Mouse (Mus musculus) intestine, embryonic 14.5 days (tissue): Measurements from ENCODE around the gene Olig2. TPM values are rescaled to one million over a fixed set of nuclear protein-coding genes. Genes with fewer than 3 reads are reported as not detected.

Experiments used
- ATAC-seq: fragments of 200-750 bp; cut with Nextera tagmentation; replicated peaks from 2 replicates; pipeline ENCODE4 v1.8.0; 2017; ENCODE audit warnings: low read depth, moderate number of reproducible peaks, moderate TSS enrichment, moderate library complexity; ENCODE audit not compliant: low FRiP score, low TSS enrichment
- DNase-seq: peaks from one replicate; pipeline ENCODE4 v3.0.0-alpha.2; 2018; ENCODE audit warnings: low spot score
- H3K27ac ChIP-seq: fragments of 300-500 bp; sonication (generic); 2 replicates; pipeline ENCODE4 v1.5.1; 2014; ENCODE audit warnings: low read depth, mild to moderate bottlenecking, control low read depth
- H3K27me3 ChIP-seq: fragments of 300-500 bp; sonication (generic); replicated peaks from 2 replicates; pipeline ENCODE4 v1.6.1; 2014; ENCODE audit warnings: low read length, control low read depth; ENCODE audit not compliant: control insufficient read depth, insufficient read depth
- H3K36me3 ChIP-seq: fragments of 300-500 bp; sonication (generic); 2 replicates; pipeline ENCODE4 v1.6.1; 2014; ENCODE audit warnings: low read length, control low read depth; ENCODE audit not compliant: control insufficient read depth, insufficient read depth
- H3K4me1 ChIP-seq: fragments of 300-500 bp; sonication (generic); replicated peaks from 2 replicates; pipeline ENCODE4 v1.6.1; 2014; ENCODE audit warnings: low read length, control low read depth, mixed read lengths; ENCODE audit not compliant: control insufficient read depth, insufficient read depth
- H3K4me2 ChIP-seq: fragments of 300-500 bp; sonication (generic); 2 replicates; pipeline ENCODE4 v1.6.1; 2014; ENCODE audit warnings: low read length
- H3K4me3 ChIP-seq: fragments of 300-500 bp; sonication (generic); 2 replicates; pipeline ENCODE4 v1.5.1; 2014; ENCODE audit warnings: low read depth, low read length, control low read depth, mixed read lengths
- H3K9ac ChIP-seq: fragments of 300-500 bp; sonication (generic); 2 replicates; pipeline ENCODE4 v1.6.1; 2014; ENCODE audit warnings: mild to moderate bottlenecking, low read length
- H3K9me3 ChIP-seq: fragments of 300-500 bp; sonication (generic); 2 replicates; pipeline ENCODE4 v1.6.1; 2016; ENCODE audit warnings: low read length, control low read depth; ENCODE audit not compliant: control insufficient read depth
- WGBS: fragments of 180-500 bp; shearing (Covaris S2); extraction: QIAGEN DNeasy Blood & Tissue Kit; methylation state at CpG from one replicate; pipeline ENCODE4 v1.1.7; 2014; 5-methylcytosine and 5-hydroxymethylcytosine counted together
- polyA plus RNA-seq: library from polyadenylated mRNA; unstranded; fragments of >200 nt; fragmentation: Nextera tagmentation; extraction: Ambion mirVana; gene quantifications from 2 replicates; pipeline ENCODE4 v1.2.1, GENCODE M21; 2014

Gene Olig2
- not detected in 2 replicates for polyA plus RNA-seq

- Histone ChIP-seq H3K36me3 (no peaks in the 10 kb centered on the region), H3K4me1 (0 out of 2 replicates have a peak, but pooled peaks cover 11% of the 10 kb centered on the region), H3K27ac (no peak within 1 kb of the TSS), H3K27me3 (peaks cover 100% of the 10 kb centered on the region), H3K4me3 (peak within 1 kb of the TSS; percentile 21; the same call in 1 of the 2 replicates), H3K9me3 (no peaks in the 10 kb centered on the region), H3K9ac (no peak within 1 kb of the TSS), H3K4me2 (peak within 1 kb of the TSS; percentile 40)
- ATAC-seq (0 out of 2 replicates have a peak, but pooled peaks have one; percentile 54), DNase-seq (peak; percentile 55)
- under 1% methylated on average over 53 of the region's 53 CpGs for WGBS
Observed at GRCm38 (mm10) chr16:91225233-91226037, at the start of gene Olig2. Gene Olig2, plus strand, starts transcription at chr16:91225457.

DNA sequence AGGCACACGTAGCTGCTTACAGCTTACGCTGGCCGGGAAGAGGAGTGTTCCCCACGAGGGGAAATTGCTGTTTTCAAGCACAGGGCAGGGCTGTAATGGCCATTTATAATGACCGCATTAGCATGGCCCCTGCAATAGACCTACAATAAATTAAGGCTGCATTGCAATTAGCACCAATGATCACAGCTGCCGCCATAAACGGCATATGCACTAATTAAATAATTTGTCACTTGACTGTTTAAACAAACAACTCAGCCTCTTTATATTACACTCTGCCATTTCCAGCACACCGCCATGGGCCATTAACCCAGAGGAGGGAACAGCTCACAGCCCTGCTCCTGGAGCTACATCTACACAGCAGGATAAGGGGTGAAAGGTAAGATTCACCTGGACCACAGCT lies 49.4 kb upstream of the Olig2 start:
- Histone ChIP-seq H3K9ac (no peak overlapping the region), H3K27me3 (peaks cover 4% of the 10 kb centered on the region; the same call in 1 of the 2 replicates), H3K4me1 (no peaks in the 10 kb centered on the region), H3K36me3 (no peaks in the 10 kb centered on the region), H3K27ac (no peak overlapping the region), H3K4me3 (no peak overlapping the region), H3K9me3 (no peaks in the 10 kb centered on the region), H3K4me2 (no peak overlapping the region)
- DNase-seq (no peak), ATAC-seq (no peak)
- whole genome bisulfite sequencing = 31% methylated on average over 8 of the region's 8 CpGs

GRCm38 (mm10) chr16:91187046-91187445 lies 38.2 kb upstream of the Olig2 start:
- H3K4me2 ChIP-seq = no peak overlapping the region
- H3K4me3 ChIP-seq = no peak overlapping the region
- ATAC-seq (no peak), DNase-seq (no peak)
- WGBS = 26% methylated on average over 8 of the region's 8 CpGs
- no peak overlapping the region for H3K27ac ChIP-seq
- no peaks in the 10 kb centered on the region for H3K27me3 ChIP-seq
- no peaks in the 10 kb centered on the region; the same call in 1 of the 2 replicates for H3K9me3 ChIP-seq
- no peaks in the 10 kb centered on the region for H3K4me1 ChIP-seq
- H3K36me3 ChIP-seq = no peaks in the 10 kb centered on the region
- H3K9ac ChIP-seq = no peak overlapping the region

DNA sequence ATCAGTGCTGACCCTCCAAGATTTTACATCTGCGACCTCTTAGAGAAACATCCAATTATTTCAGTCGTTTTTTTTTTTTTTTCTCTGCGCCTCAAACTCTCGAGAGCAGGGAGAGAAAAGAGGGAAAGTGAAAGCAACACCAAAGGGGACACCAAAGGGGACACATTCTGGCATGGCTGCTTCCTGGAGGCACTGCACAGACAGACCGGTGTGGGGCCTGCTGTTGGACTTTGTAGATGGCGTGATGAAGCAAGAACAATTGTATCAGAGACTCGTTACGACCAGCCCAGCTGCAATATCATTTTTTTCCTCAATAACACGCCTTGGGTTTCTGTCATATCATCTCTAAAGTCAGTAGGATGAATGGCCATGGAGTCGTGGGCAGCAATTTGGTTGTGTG lies 37.6 kb upstream of the Olig2 start:
- 0 out of 2 replicates have a peak, but pooled peaks cover 2% of the 10 kb centered on the region for H3K27me3 ChIP-seq
- no peak overlapping the region for H3K4me2 ChIP-seq
- no peak overlapping the region for H3K4me3 ChIP-seq
- no peaks in the 10 kb centered on the region for H3K4me1 ChIP-seq
- H3K36me3 ChIP-seq = no peaks in the 10 kb centered on the region
- WGBS = 73% methylated on average over 10 of the region's 10 CpGs
- no peak for ATAC-seq
- DNase-seq = no peak
- no peak overlapping the region for H3K9ac ChIP-seq
- H3K9me3 ChIP-seq = no peaks in the 10 kb centered on the region; the same call in 1 of the 2 replicates
- H3K27ac ChIP-seq = no peak overlapping the region

- no peaks in the 10 kb centered on the region; the same call in 1 of the 2 replicates for H3K9me3 ChIP-seq
- H3K36me3 ChIP-seq = no peaks in the 10 kb centered on the region
- H3K27me3 ChIP-seq = 0 out of 2 replicates have a peak, but pooled peaks cover 2% of the 10 kb centered on the region
- H3K9ac ChIP-seq = no peak overlapping the region
- H3K4me1 ChIP-seq = no peaks in the 10 kb centered on the region
- no peak overlapping the region for H3K27ac ChIP-seq
- WGBS = 82% methylated on average over 12 of the region's 12 CpGs
- no peak overlapping the region for H3K4me2 ChIP-seq
- no peak for DNase-seq
- no peak overlapping the region for H3K4me3 ChIP-seq
- no peak for ATAC-seq
Observed at GRCm38 (mm10) chr16:91188304-91188703, 37.0 kb upstream of the Olig2 start.

- H3K36me3 ChIP-seq = no peaks in the 10 kb centered on the region
- H3K4me3 ChIP-seq = no peak overlapping the region
- WGBS = 85% methylated on average over 6 of the region's 6 CpGs
- ATAC-seq = no peak
- no peak for DNase-seq
- no peak overlapping the region for H3K4me2 ChIP-seq
- no peaks in the 10 kb centered on the region; the same call in 1 of the 2 replicates for H3K9me3 ChIP-seq
- 0 out of 2 replicates have a peak, but pooled peaks cover 2% of the 10 kb centered on the region for H3K27me3 ChIP-seq
- H3K9ac ChIP-seq = no peak overlapping the region
- H3K27ac ChIP-seq = no peak overlapping the region
- no peaks in the 10 kb centered on the region for H3K4me1 ChIP-seq
Observed at GRCm38 (mm10) chr16:91191233-91191632, 34.0 kb upstream of the Olig2 start.

- no peak for ATAC-seq
- no peaks in the 10 kb centered on the region for H3K4me1 ChIP-seq
- H3K27ac ChIP-seq = no peak overlapping the region
Observed at GRCm38 (mm10) chr16:91191663-91192237, 33.5 kb upstream of the Olig2 start.

GRCm38 (mm10) chr16:91192672-91193354 lies 32.4 kb upstream of the Olig2 start:
- H3K4me2 ChIP-seq = no peak overlapping the region
- ATAC-seq = no peak

More at GRCm38 (mm10) chr16:91191663-91192237, 33.5 kb upstream of the Olig2 start:
- H3K36me3 ChIP-seq = no peaks in the 10 kb centered on the region
- no peak for DNase-seq
- H3K4me2 ChIP-seq = no peak overlapping the region
- H3K9me3 ChIP-seq = no peaks in the 10 kb centered on the region; the same call in 1 of the 2 replicates
- WGBS = 80% methylated on average over 9 of the region's 9 CpGs
- H3K4me3 ChIP-seq = no peak overlapping the region
- 0 out of 2 replicates have a peak, but pooled peaks cover 2% of the 10 kb centered on the region for H3K27me3 ChIP-seq
- H3K9ac ChIP-seq = no peak overlapping the region

More at GRCm38 (mm10) chr16:91192672-91193354, 32.4 kb upstream of the Olig2 start:
- Histone ChIP-seq H3K4me3 (no peak overlapping the region), H3K4me1 (no peaks in the 10 kb centered on the region), H3K27me3 (0 out of 2 replicates have a peak, but pooled peaks cover 2% of the 10 kb centered on the region), H3K27ac (no peak overlapping the region), H3K9me3 (no peaks in the 10 kb centered on the region; the same call in 1 of the 2 replicates), H3K9ac (no peak overlapping the region), H3K36me3 (no peaks in the 10 kb centered on the region)
- WGBS = 42% methylated on average over 15 of the region's 15 CpGs
- DNase-seq = no peak
